Mouse (Mus musculus) liver, embryonic 16.5 days (tissue): ENCODE data around the gene Gm20517. TPM values are rescaled to one million over a fixed set of nuclear protein-coding genes. Genes with fewer than 3 reads are reported as not detected.

ENCODE experiments used
- ATAC-seq: fragments of 200-750 bp; cut with Nextera tagmentation; 2 replicates; pipeline ENCODE4 v1.8.0; 2017; ENCODE audit warnings: low read depth, mild to moderate bottlenecking, moderate number of reproducible peaks, moderate library complexity
- H3K27ac ChIP-seq: fragments of 300-500 bp; sonication (generic); 2 replicates; pipeline ENCODE4 v1.5.1; 2014; ENCODE audit warnings: mild to moderate bottlenecking, low read length
- H3K27me3 ChIP-seq: fragments of 300-500 bp; sonication (generic); 2 replicates; pipeline ENCODE4 v1.6.1; 2014; ENCODE audit warnings: low read depth, low read length, mixed read lengths; ENCODE audit not compliant: control insufficient read depth, insufficient read depth
- H3K36me3 ChIP-seq: fragments of 300-500 bp; sonication (generic); 2 replicates; pipeline ENCODE4 v1.6.1; 2014; ENCODE audit warnings: mild to moderate bottlenecking; ENCODE audit not compliant: control insufficient read depth, insufficient read depth
- H3K4me1 ChIP-seq: fragments of 300-500 bp; sonication (generic); 2 replicates; pipeline ENCODE4 v1.6.1; 2014; ENCODE audit warnings: low read depth, low read length, mixed read lengths; ENCODE audit not compliant: control insufficient read depth
- H3K4me2 ChIP-seq: fragments of 300-500 bp; sonication (generic); 2 replicates; pipeline ENCODE4 v1.6.1; 2014; ENCODE audit warnings: low read depth, low read length, mixed read lengths
- H3K4me3 ChIP-seq: fragments of 300-500 bp; sonication (generic); 2 replicates; pipeline ENCODE4 v1.5.1; 2014; ENCODE audit warnings: low read depth, mild to moderate bottlenecking, low read length
- H3K9ac ChIP-seq: fragments of 300-500 bp; sonication (generic); 2 replicates; pipeline ENCODE4 v1.6.1; 2014; ENCODE audit warnings: low read depth, low read length
- H3K9me3 ChIP-seq: fragments of 300-500 bp; sonication (generic); replicated peaks from 2 replicates; pipeline ENCODE4 v1.6.1; 2016; ENCODE audit warnings: low read length; ENCODE audit not compliant: control insufficient read depth
- WGBS: fragments of 180-500 bp; shearing (Covaris S2); extraction: QIAGEN DNeasy Blood & Tissue Kit; methylation state at CpG from one replicate; pipeline ENCODE4 v1.1.7; 2014; ENCODE audit not compliant: insufficient replicate concordance; 5-methylcytosine and 5-hydroxymethylcytosine counted together
- polyA plus RNA-seq: library from polyadenylated mRNA; unstranded; fragments of >200 nt; fragmentation: Nextera tagmentation; extraction: Ambion mirVana; gene quantifications from 2 replicates; pipeline ENCODE4 v1.2.1, GENCODE M21; 2015

Gene Gm20517
- polyA plus RNA-seq, 1 experiment from 2014 or later, result 1.1 TPM

- Histone ChIP-seq H3K4me2 (no peak overlapping the region), H3K4me1 (peaks cover 19% of the 10 kb centered on the region), H3K9me3 (no peaks in the 10 kb centered on the region), H3K4me3 (no peak overlapping the region), H3K27me3 (no peaks in the 10 kb centered on the region), H3K36me3 (no peaks in the 10 kb centered on the region), H3K9ac (no peak overlapping the region), H3K27ac (no peak overlapping the region)
- WGBS, result 78% methylated on average over 8 of the region's 8 CpGs
- no peak for ATAC-seq
Observed at GRCm38 (mm10) chr17:47574028-47574427, 37.4 kb upstream of the Gm20517 start.

DNA sequence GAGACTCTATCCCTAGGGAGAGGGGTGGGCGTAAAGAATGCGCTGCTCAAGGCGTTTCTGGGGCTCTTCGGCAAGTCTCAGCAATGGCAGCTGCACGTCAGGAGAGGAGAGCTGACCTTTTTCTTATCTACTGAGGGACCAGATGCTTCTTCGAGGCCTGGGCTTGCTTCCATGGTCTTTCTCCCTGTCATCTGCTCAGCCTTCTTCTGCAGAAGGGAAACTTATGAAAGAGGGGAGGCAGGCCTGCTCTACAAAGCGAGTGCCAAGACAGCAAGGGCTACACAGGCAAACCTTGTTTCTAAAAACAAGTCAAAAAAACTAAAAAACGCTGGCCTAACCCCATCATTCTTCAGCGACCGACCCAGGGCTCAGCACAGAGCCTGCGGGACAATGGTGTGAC lies 36.6 kb upstream of the Gm20517 start:
- no peaks in the 10 kb centered on the region for H3K36me3 ChIP-seq
- H3K27ac ChIP-seq, result no peak overlapping the region
- H3K4me2 ChIP-seq, result no peak overlapping the region
- no peak overlapping the region for H3K9ac ChIP-seq
- peaks cover 17% of the 10 kb centered on the region for H3K4me1 ChIP-seq
- 67% methylated on average over 11 of the region's 11 CpGs for WGBS
- H3K4me3 ChIP-seq, result no peak overlapping the region
- H3K27me3 ChIP-seq, result no peaks in the 10 kb centered on the region
- ATAC-seq, result no peak
- H3K9me3 ChIP-seq, result no peaks in the 10 kb centered on the region

- 36% methylated on average over 6 of the region's 6 CpGs for WGBS
- Histone ChIP-seq H3K36me3 (no peaks in the 10 kb centered on the region), H3K4me3 (no peak overlapping the region), H3K4me1 (peaks cover 17% of the 10 kb centered on the region), H3K27ac (peak overlapping the region; percentile 84), H3K4me2 (peak overlapping the region; percentile 18), H3K9me3 (no peaks in the 10 kb centered on the region), H3K9ac (no peak overlapping the region), H3K27me3 (no peaks in the 10 kb centered on the region)
- peak; percentile 97 for ATAC-seq
Observed at GRCm38 (mm10) chr17:47578655-47579054, 32.7 kb upstream of the Gm20517 start.

GRCm38 (mm10) chr17:47580962-47581361 lies 30.4 kb upstream of the Gm20517 start:
- no peak overlapping the region for H3K4me2 ChIP-seq
- ATAC-seq, result no peak
- H3K4me1 ChIP-seq, result peaks cover 17% of the 10 kb centered on the region
- no peaks in the 10 kb centered on the region for H3K9me3 ChIP-seq
- H3K27me3 ChIP-seq, result no peaks in the 10 kb centered on the region
- no peak overlapping the region for H3K9ac ChIP-seq
- no peak overlapping the region for H3K4me3 ChIP-seq
- WGBS, result 82% methylated on average over 4 of the region's 4 CpGs
- H3K36me3 ChIP-seq, result no peaks in the 10 kb centered on the region
- H3K27ac ChIP-seq, result no peak overlapping the region

DNA sequence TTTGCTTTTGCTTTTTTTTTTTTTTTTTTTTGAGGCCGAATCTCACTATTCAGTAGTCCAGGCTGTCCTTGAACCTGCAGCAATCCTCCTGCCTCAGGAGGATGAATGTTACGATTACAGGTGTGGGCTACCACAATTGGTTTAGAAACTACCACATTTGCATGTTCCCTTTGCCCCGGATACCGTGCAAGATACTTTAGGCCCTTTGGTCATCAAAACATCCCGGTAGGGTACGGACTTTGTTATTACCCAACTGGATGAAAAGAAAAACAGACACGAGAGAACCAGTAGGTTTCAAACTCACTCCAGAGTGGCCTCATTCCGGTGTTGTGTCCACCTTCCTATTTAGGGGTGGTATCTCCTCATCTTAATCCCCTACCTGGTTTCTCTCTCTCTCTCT lies 22.9 kb upstream of the Gm20517 start:
- ATAC-seq, result no peak
- no peak overlapping the region for H3K27ac ChIP-seq
- H3K36me3 ChIP-seq, result no peaks in the 10 kb centered on the region
- H3K4me1 ChIP-seq, result peaks cover 24% of the 10 kb centered on the region
- no peak overlapping the region for H3K4me3 ChIP-seq
- H3K9ac ChIP-seq, result no peak overlapping the region
- no peak overlapping the region for H3K4me2 ChIP-seq
- no peaks in the 10 kb centered on the region for H3K9me3 ChIP-seq
- no peaks in the 10 kb centered on the region for H3K27me3 ChIP-seq
- WGBS, result 77% methylated on average over 8 of the region's 8 CpGs

DNA sequence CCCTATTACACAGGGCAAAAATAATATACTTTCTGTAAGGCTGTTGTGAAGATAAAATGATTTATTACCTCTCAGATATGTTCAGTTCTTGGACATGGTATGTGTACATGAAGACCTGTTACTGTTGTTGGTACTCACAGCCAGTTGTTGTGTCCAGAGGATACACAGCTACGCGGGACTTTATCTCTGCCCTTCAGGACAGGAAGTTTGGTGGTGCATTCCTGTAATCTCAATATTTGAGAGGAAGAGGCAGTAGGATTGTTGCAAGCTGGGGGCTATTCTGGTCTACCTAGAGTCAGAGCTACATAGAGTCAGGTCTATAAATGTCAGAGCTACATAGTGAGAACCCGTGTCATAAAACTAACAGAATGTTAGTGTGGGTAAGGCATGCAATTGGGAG lies 20.3 kb upstream of the Gm20517 start:
- Histone ChIP-seq H3K27me3 (no peaks in the 10 kb centered on the region), H3K36me3 (no peaks in the 10 kb centered on the region), H3K4me3 (no peak overlapping the region), H3K9me3 (no peaks in the 10 kb centered on the region), H3K27ac (no peak overlapping the region), H3K9ac (no peak overlapping the region), H3K4me2 (no peak overlapping the region), H3K4me1 (peaks cover 29% of the 10 kb centered on the region)
- ATAC-seq, result no peak
- WGBS, result 14% methylated on average over 3 of the region's 3 CpGs

- WGBS, result under 1% methylated on average over 62 of the region's 63 CpGs
- Histone ChIP-seq H3K4me1 (peaks cover 51% of the 10 kb centered on the region), H3K27me3 (no peaks in the 10 kb centered on the region), H3K27ac (peak overlapping the region; percentile 95), H3K9ac (peak overlapping the region; percentile 78), H3K36me3 (peaks cover 16% of the 10 kb centered on the region; the same call in 1 of the 2 replicates), H3K4me2 (peak overlapping the region; percentile 72), H3K4me3 (peak overlapping the region; percentile 69), H3K9me3 (no peaks in the 10 kb centered on the region)
- ATAC-seq, result peak; percentile 77
Observed at GRCm38 (mm10) chr17:47593215-47593853, 18.1 kb upstream of the Gm20517 start.

- peak overlapping the region; percentile 78 for H3K9ac ChIP-seq
- ATAC-seq, result no peak
- under 1% methylated on average over 13 of the region's 13 CpGs for WGBS
- H3K27me3 ChIP-seq, result no peaks in the 10 kb centered on the region
- H3K36me3 ChIP-seq, result peaks cover 20% of the 10 kb centered on the region
- peak overlapping the region; percentile 72 for H3K4me2 ChIP-seq
- peak overlapping the region; percentile 95 for H3K27ac ChIP-seq
- H3K4me3 ChIP-seq, result peak overlapping the region; percentile 69
- peaks cover 55% of the 10 kb centered on the region for H3K4me1 ChIP-seq
- H3K9me3 ChIP-seq, result no peaks in the 10 kb centered on the region
Observed at GRCm38 (mm10) chr17:47593854-47594182, 17.6 kb upstream of the Gm20517 start.

DNA sequence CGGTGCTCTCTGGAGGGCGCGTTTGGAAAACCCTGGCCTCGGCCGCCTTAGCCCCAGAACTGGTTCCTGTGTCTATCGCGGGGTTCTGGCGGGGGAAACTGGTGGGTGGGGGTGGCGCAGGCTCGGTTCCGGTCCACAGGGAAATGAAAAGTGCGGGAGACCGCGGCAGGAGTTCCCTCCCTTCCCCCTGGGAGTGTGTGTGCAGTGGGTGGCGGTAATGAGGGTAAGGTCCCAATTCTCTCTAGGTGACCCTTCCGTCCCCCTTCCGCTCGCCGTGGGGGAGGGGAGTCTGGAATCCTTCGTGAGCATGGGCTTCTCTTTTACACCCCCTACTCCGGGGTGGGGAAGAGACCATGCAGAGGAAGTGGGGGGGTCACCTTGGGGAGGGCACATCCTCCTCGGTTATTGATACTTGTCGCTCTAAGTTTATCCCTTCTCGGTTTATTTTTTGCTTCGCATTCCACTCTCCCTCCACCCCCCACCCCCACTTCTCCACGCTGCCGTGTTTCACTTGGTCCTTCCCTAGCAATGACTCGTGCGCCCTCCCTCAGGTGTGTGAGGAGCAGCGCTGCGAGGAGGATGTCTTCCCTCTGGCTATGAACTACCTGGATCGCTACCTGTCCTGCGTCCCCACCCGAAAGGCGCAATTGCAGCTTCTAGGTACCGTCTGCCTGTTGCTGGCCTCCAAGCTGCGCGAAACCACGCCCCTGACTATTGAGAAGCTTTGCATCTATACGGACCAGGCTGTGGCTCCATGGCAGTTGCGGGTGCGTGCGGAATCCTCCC lies 17.0 kb upstream of the Gm20517 start:
- 0% methylated on average over 43 of the region's 43 CpGs for WGBS
- Histone ChIP-seq H3K9me3 (no peaks in the 10 kb centered on the region), H3K4me2 (peak overlapping the region; percentile 72), H3K4me3 (peak overlapping the region; percentile 69), H3K9ac (peak overlapping the region; percentile 78), H3K4me1 (peaks cover 61% of the 10 kb centered on the region), H3K27ac (peak overlapping the region; percentile 95), H3K27me3 (no peaks in the 10 kb centered on the region), H3K36me3 (peaks cover 26% of the 10 kb centered on the region)
- ATAC-seq, result peak; percentile 9
